Mouse (Mus musculus): ENCODE data around the gene Rsph14. TPM values are rescaled to one million over a fixed set of nuclear protein-coding genes. Genes with fewer than 3 reads are reported as not detected.

Gene Rsph14
- polyA plus RNA-seq, 1 experiment from 2014 or later = not detected

DNA sequence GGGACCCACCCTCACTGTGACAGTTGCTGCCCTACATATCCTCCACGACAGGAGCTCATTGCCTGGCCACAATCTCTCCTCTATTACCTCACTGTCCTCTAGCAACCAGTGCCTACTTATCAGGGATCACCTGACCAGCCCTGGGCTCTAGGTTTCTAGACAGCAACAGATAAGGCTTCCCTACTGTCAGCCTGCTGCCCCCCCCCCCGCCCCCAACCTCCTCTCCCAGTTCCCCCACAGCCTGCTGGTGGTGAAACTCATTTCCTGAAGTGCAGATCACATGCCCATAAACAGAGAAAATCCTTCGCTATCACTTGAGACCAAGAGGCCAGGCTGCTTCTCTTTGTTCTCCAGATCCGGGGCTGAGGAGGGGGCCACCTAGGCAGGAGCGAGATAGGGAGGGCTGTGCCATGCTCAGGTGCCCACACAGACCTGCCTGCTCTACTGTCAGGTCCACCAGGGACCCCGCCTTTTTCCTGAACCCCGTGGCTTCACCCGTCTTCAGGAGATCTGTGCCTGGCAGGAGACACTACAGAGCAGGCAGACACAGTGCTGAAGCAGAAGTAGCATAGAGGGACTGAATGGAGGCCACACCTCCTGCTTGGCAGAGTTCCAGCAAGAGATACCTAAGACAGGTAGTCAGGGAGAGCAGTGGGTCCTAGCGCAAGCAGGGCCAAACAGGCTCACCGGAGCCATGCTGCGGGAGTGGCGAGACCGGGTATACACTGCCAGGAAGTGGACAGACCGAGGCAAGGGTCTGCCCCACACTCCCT lies 44.5 kb downstream of the Rsph14 start:
- H3K9ac ChIP-seq = no peak overlapping the region
- H3K27ac ChIP-seq = no peak overlapping the region
- no peak overlapping the region for H3K4me3 ChIP-seq
- H3K36me3 ChIP-seq = peaks cover 9% of the 10 kb centered on the region
- no peak overlapping the region for H3K4me2 ChIP-seq (replicated peaks)
- WGBS = 68% methylated on average over 14 of the region's 14 CpGs
- H3K9me3 ChIP-seq = no peaks in the 10 kb centered on the region
- H3K27me3 ChIP-seq = peaks cover 4% of the 10 kb centered on the region
- no peak; the same call in 1 of the 2 replicates for ATAC-seq (ENCODE audit: low FRiP score, low read depth)
- H3K4me1 ChIP-seq = 0 out of 2 replicates have a peak, but pooled peaks cover 7% of the 10 kb centered on the region

DNA sequence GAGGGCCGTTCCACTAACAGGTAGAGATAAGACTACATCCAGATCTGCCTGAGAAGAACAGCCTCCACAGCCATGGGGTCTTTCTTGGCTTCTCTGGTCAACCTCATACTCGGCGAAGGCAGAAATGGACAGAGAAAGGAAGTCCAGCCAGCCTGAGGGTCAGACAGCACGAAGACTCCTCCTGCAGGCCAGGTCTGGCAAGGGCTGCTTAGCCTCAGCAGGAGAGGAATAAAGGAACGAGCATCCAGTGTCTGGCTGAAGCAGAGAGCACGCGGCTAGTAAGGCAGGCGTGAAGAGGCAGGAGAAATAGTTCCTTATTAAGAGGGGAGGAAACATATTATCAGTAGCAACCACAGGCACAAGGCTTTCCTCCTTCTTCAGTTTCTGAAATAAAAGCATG lies 49.2 kb downstream of the Rsph14 start:
- WGBS = 69% methylated on average over 8 of the region's 8 CpGs
- Histone ChIP-seq H3K36me3 (no peaks in the 10 kb centered on the region), H3K4me2 (replicated peaks) (no peak overlapping the region), H3K4me3 (no peak overlapping the region), H3K27me3 (peaks cover 6% of the 10 kb centered on the region; the same call in 1 of the 2 replicates), H3K9me3 (no peaks in the 10 kb centered on the region), H3K27ac (no peak overlapping the region), H3K4me1 (no peaks in the 10 kb centered on the region), H3K9ac (no peak overlapping the region)
- no peak for ATAC-seq (ENCODE audit: low FRiP score, low read depth)

DNA sequence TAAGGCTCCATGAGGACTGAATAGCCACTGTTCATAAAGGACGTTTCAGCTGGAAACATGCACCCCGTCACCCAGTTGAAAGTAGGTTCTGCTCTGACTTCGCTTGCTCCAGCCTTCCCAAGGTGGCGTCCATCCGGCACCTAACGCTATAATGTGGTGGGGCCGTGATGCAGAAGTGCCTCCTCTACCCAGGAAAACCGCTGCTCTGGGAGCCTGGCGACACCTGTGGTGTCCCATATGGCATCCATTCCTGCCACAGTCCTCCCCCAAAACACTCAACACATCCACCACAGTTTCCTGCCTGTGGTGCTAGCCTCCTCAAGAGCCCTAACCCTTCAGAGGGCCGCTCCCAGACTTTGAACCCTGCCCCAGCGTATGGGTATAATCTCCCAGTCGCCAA lies 51.2 kb downstream of the Rsph14 start:
- no peaks in the 10 kb centered on the region for H3K9me3 ChIP-seq
- H3K4me1 ChIP-seq = no peaks in the 10 kb centered on the region
- WGBS = 81% methylated on average over 12 of the region's 12 CpGs
- no peak overlapping the region for H3K4me3 ChIP-seq
- H3K4me2 ChIP-seq (replicated peaks) = no peak overlapping the region
- H3K36me3 ChIP-seq = no peaks in the 10 kb centered on the region
- no peak overlapping the region for H3K27ac ChIP-seq
- ATAC-seq (ENCODE audit: low FRiP score, low read depth) = no peak
- no peak overlapping the region for H3K9ac ChIP-seq
- peaks cover 7% of the 10 kb centered on the region; the same call in 1 of the 2 replicates for H3K27me3 ChIP-seq

DNA sequence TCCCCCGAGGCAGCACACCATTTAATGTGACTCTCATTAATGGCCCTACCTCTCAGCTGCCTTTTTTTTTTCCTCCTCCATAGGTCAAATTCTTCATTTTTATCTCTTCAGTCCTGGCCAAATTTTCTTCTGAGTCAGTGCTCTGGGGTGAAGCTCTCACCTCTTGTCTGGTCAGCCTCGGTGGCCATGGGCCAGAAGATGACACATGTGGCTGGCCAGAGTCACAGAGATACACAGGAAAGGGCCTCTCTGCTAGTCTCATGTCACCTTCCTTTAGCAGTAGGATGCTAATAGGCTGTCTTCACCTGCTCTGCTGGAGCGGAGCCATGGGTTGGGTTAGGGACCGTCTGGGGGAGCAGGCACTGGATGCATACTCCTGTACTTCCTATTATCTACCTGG lies 54.3 kb downstream of the Rsph14 start:
- no peak overlapping the region for H3K4me3 ChIP-seq
- 58% methylated on average over 4 of the region's 4 CpGs for WGBS
- no peak overlapping the region for H3K27ac ChIP-seq
- H3K36me3 ChIP-seq = no peaks in the 10 kb centered on the region
- H3K9ac ChIP-seq = no peak overlapping the region
- H3K4me2 ChIP-seq (replicated peaks) = no peak overlapping the region
- H3K9me3 ChIP-seq = no peaks in the 10 kb centered on the region
- ATAC-seq (ENCODE audit: low FRiP score, low read depth) = no peak
- no peaks in the 10 kb centered on the region for H3K4me1 ChIP-seq
- H3K27me3 ChIP-seq = peaks cover 7% of the 10 kb centered on the region; the same call in 1 of the 2 replicates

DNA sequence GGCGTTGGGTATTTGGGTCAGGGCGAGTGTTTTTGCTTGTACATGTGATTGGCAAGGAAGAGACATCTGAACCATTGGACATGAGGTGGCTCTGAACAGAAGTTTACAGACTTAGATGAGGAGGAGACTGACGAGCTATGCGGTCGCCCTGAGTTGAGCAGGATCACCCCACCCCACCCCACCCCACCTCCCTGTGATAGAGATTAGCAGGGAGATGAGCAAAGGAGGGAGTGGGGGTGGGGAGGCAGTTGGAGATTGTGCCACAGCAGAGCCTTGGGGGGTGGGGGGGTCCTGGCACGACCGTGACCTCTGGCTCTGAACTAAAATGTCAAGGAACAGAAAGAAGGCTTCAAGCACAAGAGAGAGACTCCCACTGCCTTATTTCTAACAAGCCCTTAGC lies 56.0 kb downstream of the Rsph14 start:
- no peaks in the 10 kb centered on the region for H3K9me3 ChIP-seq
- H3K9ac ChIP-seq = no peak overlapping the region
- ATAC-seq (ENCODE audit: low FRiP score, low read depth) = no peak
- H3K4me3 ChIP-seq = no peak overlapping the region
- WGBS = 82% methylated on average over 7 of the region's 7 CpGs
- H3K27ac ChIP-seq = no peak overlapping the region
- no peaks in the 10 kb centered on the region for H3K36me3 ChIP-seq
- no peak overlapping the region for H3K4me2 ChIP-seq (replicated peaks)
- H3K27me3 ChIP-seq = peaks cover 7% of the 10 kb centered on the region; the same call in 1 of the 2 replicates
- H3K4me1 ChIP-seq = no peaks in the 10 kb centered on the region

DNA sequence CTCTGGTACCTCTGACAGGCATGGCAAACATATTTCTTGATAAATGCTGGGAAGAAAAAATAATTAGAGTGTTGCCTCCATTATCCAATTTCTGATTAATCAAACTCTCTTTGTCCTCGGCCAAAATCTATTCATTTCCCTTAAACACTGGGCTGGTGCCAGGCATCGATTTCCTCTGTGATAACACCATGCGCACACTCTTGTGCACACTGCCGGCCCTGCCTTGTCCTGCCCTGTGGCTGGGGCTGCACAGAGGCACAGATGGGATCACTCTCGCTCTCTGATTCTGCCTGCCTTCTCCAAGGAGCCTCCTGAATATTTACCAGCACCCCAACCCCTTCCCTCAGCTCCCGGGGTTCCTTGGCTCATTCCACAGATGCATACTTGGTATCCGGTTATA lies 56.8 kb downstream of the Rsph14 start:
- ATAC-seq (ENCODE audit: low FRiP score, low read depth) = no peak

DNA sequence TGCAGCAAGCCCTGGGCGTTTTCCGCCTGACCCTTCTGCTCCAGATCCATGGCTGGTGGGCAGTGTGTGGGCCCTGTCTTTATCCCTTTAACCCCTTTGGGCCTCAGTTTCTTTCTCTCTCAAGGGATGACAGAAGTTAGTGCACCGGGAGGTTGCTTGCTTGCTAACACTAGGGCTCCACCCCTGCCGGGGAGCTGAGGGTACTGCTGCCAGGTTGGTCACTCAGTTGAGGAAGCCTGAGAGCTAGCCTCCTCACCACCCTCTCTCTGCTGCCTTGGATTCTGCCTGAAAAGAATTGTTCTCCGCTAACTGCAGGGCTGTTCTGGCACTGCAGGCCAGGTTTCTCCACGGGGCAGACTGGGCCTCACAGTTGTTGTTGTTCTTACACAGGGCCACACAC lies 59.4 kb downstream of the Rsph14 start:
- 68% methylated on average over 6 of the region's 6 CpGs for WGBS
- H3K36me3 ChIP-seq = no peaks in the 10 kb centered on the region
- H3K9me3 ChIP-seq = no peaks in the 10 kb centered on the region
- H3K9ac ChIP-seq = no peak overlapping the region
- peaks cover 4% of the 10 kb centered on the region; the same call in 1 of the 2 replicates for H3K4me1 ChIP-seq
- peaks cover 11% of the 10 kb centered on the region for H3K27me3 ChIP-seq
- no peak overlapping the region for H3K4me3 ChIP-seq
- H3K4me2 ChIP-seq (replicated peaks) = no peak overlapping the region
- no peak for ATAC-seq (ENCODE audit: low FRiP score, low read depth)
- H3K27ac ChIP-seq = no peak overlapping the region

More for the DNA sequence above, 56.8 kb downstream of the Rsph14 start:
- Histone ChIP-seq H3K4me3 (no peak overlapping the region), H3K9me3 (no peaks in the 10 kb centered on the region), H3K27ac (no peak overlapping the region), H3K9ac (no peak overlapping the region), H3K4me1 (no peaks in the 10 kb centered on the region), H3K4me2 (replicated peaks) (no peak overlapping the region), H3K27me3 (peaks cover 7% of the 10 kb centered on the region; the same call in 1 of the 2 replicates), H3K36me3 (no peaks in the 10 kb centered on the region)
- 87% methylated on average over 7 of the region's 7 CpGs for WGBS

DNA sequence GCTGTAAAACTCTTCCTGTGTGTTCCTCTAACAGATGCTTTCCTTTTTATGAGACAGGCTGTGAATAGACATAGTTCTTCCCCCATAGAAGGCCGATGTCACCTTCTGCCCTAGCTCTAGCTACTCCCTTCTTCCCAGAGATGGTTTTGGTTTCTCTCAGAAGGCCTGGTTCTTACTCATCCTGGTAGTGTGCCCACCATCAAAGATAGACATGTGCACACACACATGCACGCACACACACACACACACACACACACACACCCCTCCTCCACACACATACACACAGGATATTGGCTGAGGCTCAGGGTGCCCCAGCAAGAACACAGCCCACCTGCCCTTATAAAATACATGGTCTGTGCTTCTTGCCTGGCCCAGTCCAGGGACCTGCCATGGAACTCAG lies 63.1 kb downstream of the Rsph14 start:
- Histone ChIP-seq H3K9me3 (no peaks in the 10 kb centered on the region), H3K4me1 (peaks cover 16% of the 10 kb centered on the region), H3K27me3 (peaks cover 33% of the 10 kb centered on the region), H3K4me2 (replicated peaks) (no peak overlapping the region), H3K9ac (no peak overlapping the region), H3K27ac (no peak overlapping the region), H3K4me3 (no peak overlapping the region), H3K36me3 (no peaks in the 10 kb centered on the region)
- no peak for ATAC-seq (ENCODE audit: low FRiP score, low read depth)
- WGBS = 80% methylated on average over 2 of the region's 2 CpGs

DNA sequence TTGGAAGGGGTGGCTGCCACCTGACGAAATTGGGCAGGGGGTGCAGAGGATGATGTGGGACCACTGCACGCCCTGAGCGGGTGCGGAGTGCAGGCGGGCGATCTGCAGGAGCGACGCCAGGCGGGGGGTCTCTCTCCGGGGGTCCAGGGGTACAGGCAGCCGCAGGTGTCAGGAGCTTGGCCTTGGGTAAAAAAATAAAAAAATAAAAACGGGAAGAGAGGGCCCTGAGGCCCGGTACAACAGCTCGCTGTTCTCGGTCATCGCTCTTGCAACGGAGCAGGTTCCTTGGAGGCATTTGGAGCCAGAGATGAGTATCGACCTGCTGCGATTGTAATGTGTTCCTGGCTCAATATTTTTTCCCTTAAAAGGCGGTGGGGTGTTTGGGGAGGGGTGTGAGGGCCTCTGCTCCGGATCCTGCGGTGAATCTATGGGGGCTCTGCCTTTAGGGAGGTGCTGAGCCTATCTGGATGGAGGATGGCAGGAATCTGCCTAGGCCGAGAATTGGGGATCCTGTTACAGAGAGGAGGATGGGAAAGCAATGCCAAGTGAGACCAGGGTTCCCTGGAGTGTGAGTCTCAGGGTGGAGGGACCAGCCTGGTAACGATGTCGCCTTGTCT lies 64.6 kb downstream of the Rsph14 start:
- peak overlapping the region; percentile 67 for H3K9ac ChIP-seq
- 2% methylated on average over 25 of the region's 25 CpGs for WGBS
- H3K4me1 ChIP-seq = peaks cover 16% of the 10 kb centered on the region
- H3K36me3 ChIP-seq = no peaks in the 10 kb centered on the region
- peaks cover 33% of the 10 kb centered on the region for H3K27me3 ChIP-seq
- H3K4me3 ChIP-seq = peak overlapping the region; percentile 68
- no peaks in the 10 kb centered on the region for H3K9me3 ChIP-seq
- no peak for ATAC-seq (ENCODE audit: low FRiP score, low read depth)
- no peak overlapping the region for H3K27ac ChIP-seq
- H3K4me2 ChIP-seq (replicated peaks) = peak overlapping the region; percentile 94

DNA sequence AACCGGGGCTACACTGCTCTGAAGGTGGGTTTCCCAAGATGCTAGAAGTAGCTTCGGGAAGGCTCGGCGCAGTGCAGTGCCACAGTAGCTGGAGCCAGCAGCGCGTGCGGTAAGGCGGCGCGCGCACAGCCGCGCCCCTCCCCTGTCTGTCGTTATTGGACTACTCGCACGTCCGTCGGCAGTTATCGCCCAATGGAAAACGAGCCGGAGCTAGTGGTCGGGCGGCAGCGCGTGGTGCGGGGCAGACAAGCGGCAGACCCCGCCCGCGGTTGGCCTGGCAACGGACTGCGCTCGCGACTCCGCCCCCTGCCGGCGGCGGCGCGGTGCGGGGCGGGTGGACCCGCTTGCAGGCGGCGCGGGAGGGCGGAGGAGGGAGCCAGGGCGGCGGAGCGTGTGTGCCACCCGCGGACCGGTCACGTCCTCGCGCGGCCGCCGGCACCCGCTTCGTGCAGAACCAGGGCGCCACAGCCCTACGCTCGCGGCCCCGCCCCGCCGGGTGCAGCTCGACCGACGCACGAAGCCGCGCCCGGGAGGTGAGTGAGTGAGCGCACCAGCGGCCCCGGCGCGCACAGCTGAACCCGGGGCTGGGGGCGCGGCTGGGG lies 65.4 kb downstream of the Rsph14 start, which contains the start of gene Gnaz:
TSS of gene Gnaz (plus strand) at position 328 of the 602 bp plus-strand sequence.
- peak; percentile 98 for ATAC-seq (ENCODE audit: low FRiP score, low read depth)
- Histone ChIP-seq H3K9ac (peak within 1 kb of the TSS; percentile 67), H3K4me1 (peaks cover 16% of the 10 kb centered on the region), H3K36me3 (no peaks in the 10 kb centered on the region), H3K27me3 (peaks cover 33% of the 10 kb centered on the region), H3K9me3 (no peaks in the 10 kb centered on the region), H3K27ac (no peak within 1 kb of the TSS), H3K4me3 (peak within 1 kb of the TSS; percentile 68), H3K4me2 (replicated peaks) (peak within 1 kb of the TSS; percentile 94)
- under 1% methylated on average over 34 of the region's 83 CpGs for WGBS

DNA sequence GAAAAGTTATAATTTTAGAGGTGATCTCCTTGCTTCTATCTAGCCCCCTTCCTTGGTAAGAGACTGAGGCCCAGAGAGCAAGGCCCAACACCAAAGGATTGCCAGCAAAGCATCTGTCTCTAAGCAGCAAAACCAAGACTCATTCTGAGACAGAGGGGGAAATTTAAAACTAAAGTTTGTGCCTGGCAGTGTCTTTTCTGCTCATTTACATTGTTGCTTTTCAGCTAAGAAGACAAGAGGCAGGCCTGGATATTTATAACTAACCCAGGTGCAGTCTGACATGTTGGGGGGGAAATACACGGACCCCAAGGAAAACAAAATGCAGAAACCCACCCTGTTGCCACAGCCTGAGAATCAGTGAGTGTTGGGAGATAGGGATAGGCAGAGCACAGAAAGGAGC lies 68.0 kb downstream of the Rsph14 start:
- Histone ChIP-seq H3K9ac (no peak overlapping the region), H3K36me3 (no peaks in the 10 kb centered on the region), H3K4me3 (no peak overlapping the region), H3K27me3 (peaks cover 33% of the 10 kb centered on the region), H3K27ac (no peak overlapping the region), H3K9me3 (no peaks in the 10 kb centered on the region), H3K4me2 (replicated peaks) (no peak overlapping the region), H3K4me1 (peaks cover 16% of the 10 kb centered on the region)
- ATAC-seq (ENCODE audit: low FRiP score, low read depth) = no peak
- WGBS = 73% methylated on average over 1 of the region's 1 CpGs

DNA sequence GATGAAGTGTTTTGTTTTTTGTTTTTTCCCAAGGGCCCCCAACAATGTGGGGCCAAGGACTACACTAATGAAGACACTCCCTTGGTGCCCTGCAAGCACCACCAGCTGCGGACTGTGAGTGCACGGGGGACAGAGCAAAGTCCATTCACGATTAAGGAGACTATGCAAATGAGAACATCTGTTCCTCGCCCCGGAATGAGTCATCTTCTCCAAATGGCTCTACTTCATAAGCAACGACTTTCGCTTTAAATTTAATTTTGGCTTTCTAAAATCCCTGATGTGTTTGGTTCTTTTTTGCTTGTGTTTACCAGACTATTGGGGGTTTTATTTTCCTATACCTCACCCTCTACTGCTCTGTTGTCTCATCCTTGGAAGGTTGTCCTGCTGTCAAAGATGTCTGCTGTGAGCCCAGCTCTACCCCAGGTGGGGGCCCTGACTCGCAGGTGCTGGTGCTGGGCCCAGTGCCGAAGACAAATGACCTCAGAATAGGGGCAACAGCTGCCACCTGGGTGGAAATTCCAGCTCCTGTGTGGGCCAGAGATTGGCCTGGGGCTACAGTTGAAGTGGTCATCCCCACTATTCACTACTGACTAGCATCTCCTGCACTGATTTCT lies 79.4 kb downstream of the Rsph14 start:
- no peak for ATAC-seq (ENCODE audit: low FRiP score, low read depth)
- Histone ChIP-seq H3K27me3 (no peaks in the 10 kb centered on the region), H3K36me3 (no peaks in the 10 kb centered on the region), H3K9me3 (no peaks in the 10 kb centered on the region), H3K4me1 (no peaks in the 10 kb centered on the region), H3K9ac (no peak overlapping the region), H3K4me2 (replicated peaks) (no peak overlapping the region), H3K4me3 (no peak overlapping the region), H3K27ac (no peak overlapping the region)
- 57% methylated on average over 9 of the region's 9 CpGs for WGBS
